Comparison of ENCODE assay signal across 14 mouse cellular contexts in genomic region chr11:25697508-25698193, GRCm38 (mm10).
DNase-seq lines count a peak whose midpoint lies in the region; ATAC-seq lines count a peak whose summit lies in the region.
"Had no signal": no experiment of that assay in that cellular context is flagged by ENCODE, and none has a peak within 500 bp of the region (broad histone marks: within the 10 kb centered on the region; RNA-seq: fewer than 3 reads in every experiment).

No protein-coding gene starts in this region.

- no peaks in the 10 kb centered on the region for H3K36me3 ChIP-seq in forebrain, embryonic 14.5 days (ENCODE audit: control insufficient read depth, insufficient read depth, low read length)
- H3K36me3 ChIP-seq in midbrain, embryonic 10.5 days, result no peaks in the 10 kb centered on the region
- H3K36me3 ChIP-seq: heart, embryonic 13.5 days had no signal

- peak; percentile 6 for DNase-seq in left cerebral cortex, postnatal 4 days
- DNase-seq in left cerebral cortex, adult 11 months (ENCODE audit: low spot score), result no peak
- DNase-seq in forebrain, embryonic 14.5 days (ENCODE audit: low spot score), result peak; percentile 77
- peak; percentile 23 for DNase-seq in midbrain, embryonic 10.5 days (ENCODE audit: low spot score)
- peak; percentile 28 for DNase-seq in retina, postnatal 1 day
- DNase-seq in kidney, postnatal 25 days, result no peak
- DNase-seq in kidney, adult 9 months, result no peak
- DNase-seq in thymus, postnatal 0 days (ENCODE audit: low spot score), result no peak
- DNase-seq: kidney, adult 11 months; layer of hippocampus, adult 9-11 months; lung, postnatal 4 days; spleen, adult 18-20 months; thymus, postnatal 36 days had no signal

- peak overlapping the region; percentile 51; the same call in 1 of the 2 replicates for H3K9ac ChIP-seq in forebrain, embryonic 14.5 days (ENCODE audit: low read length)
- H3K9ac ChIP-seq: heart, embryonic 13.5 days had no signal

- H3K4me2 ChIP-seq in forebrain, embryonic 14.5 days (ENCODE audit: low read length), result peak overlapping the region; percentile 39
- H3K4me2 ChIP-seq: heart, embryonic 13.5 days had no signal

- no peaks in the 10 kb centered on the region for H3K27me3 ChIP-seq in forebrain, embryonic 14.5 days (replicated peaks; ENCODE audit: control insufficient read depth, insufficient read depth, low read length)
- no peaks in the 10 kb centered on the region for H3K27me3 ChIP-seq in midbrain, embryonic 10.5 days (ENCODE audit: low read depth, poor library complexity, severe bottlenecking)
- H3K27me3 ChIP-seq: heart, embryonic 13.5 days had no signal

- 7% methylated on average over 6 of the region's 6 CpGs for WGBS in forebrain, embryonic 14.5 days
- 16% methylated on average over 6 of the region's 6 CpGs for WGBS in midbrain, embryonic 10.5 days

- no peaks in the 10 kb centered on the region for H3K9me3 ChIP-seq in forebrain, embryonic 14.5 days (replicated peaks; ENCODE audit: control insufficient read depth, low read length)
- no peaks in the 10 kb centered on the region for H3K9me3 ChIP-seq in midbrain, embryonic 10.5 days (replicated peaks)
- H3K9me3 ChIP-seq: heart, embryonic 13.5 days had no signal

- peak overlapping the region; percentile 81 for H3K27ac ChIP-seq in forebrain, embryonic 14.5 days (ENCODE audit: low read depth, low read length)
- peak overlapping the region; percentile 47 for H3K27ac ChIP-seq in midbrain, embryonic 10.5 days (replicated peaks)
- H3K27ac ChIP-seq: heart, embryonic 13.5 days had no signal

- intact Hi-C loops in left cerebral cortex, postnatal 4 days (cut with DNase I), result loop anchor here (10.0 kb wide), 1 partner anchor 1623 kb away; the partner anchor contains the start of genes A830031A19Rik and Bcl11a

- no peak overlapping the region for H3K4me3 ChIP-seq in forebrain, embryonic 14.5 days (ENCODE audit: low read depth, low read length)
- H3K4me3 ChIP-seq in midbrain, embryonic 10.5 days, result peak overlapping the region; percentile 26; the same call in 1 of the 2 replicates
- H3K4me3 ChIP-seq: heart, embryonic 13.5 days had no signal

- ATAC-seq in forebrain, embryonic 14.5 days, result peak; percentile 72

- peaks cover 15% of the 10 kb centered on the region for H3K4me1 ChIP-seq in forebrain, embryonic 14.5 days (ENCODE audit: control insufficient read depth, insufficient read depth, low read length)
- peaks cover 39% of the 10 kb centered on the region for H3K4me1 ChIP-seq in midbrain, embryonic 10.5 days

Comparison
In these comparisons a context has a peak if more than half of its experiments do, and no peak if none do; other contexts are left out.
1. DNase-seq: peak in left cerebral cortex, postnatal 4 days (single experiment), forebrain, embryonic 14.5 days (single experiment), midbrain, embryonic 10.5 days (single experiment) and retina, postnatal 1 day (single experiment); none in left cerebral cortex, adult 11 months (single experiment), kidney, postnatal 25 days (0 of 2), kidney, adult 9 months (single experiment) and thymus, postnatal 0 days (single experiment).